Mouse (Mus musculus) cerebellum, adult 9-11 months (tissue): ENCODE measurements around the gene Lhfpl1.
A peak's percentile ranks its signal among the peaks of the same experiment; 100 is the strongest.
"Not testable (repeated sequence)": the region's sequence is repeated elsewhere in the genome, so short reads cannot be mapped to it uniquely, and the experiment has no call there.

Experiments
- DNase-seq: peaks from one replicate; pipeline ENCODE4 v3.0.0; 2022

Lhfpl1 gene

DNA sequence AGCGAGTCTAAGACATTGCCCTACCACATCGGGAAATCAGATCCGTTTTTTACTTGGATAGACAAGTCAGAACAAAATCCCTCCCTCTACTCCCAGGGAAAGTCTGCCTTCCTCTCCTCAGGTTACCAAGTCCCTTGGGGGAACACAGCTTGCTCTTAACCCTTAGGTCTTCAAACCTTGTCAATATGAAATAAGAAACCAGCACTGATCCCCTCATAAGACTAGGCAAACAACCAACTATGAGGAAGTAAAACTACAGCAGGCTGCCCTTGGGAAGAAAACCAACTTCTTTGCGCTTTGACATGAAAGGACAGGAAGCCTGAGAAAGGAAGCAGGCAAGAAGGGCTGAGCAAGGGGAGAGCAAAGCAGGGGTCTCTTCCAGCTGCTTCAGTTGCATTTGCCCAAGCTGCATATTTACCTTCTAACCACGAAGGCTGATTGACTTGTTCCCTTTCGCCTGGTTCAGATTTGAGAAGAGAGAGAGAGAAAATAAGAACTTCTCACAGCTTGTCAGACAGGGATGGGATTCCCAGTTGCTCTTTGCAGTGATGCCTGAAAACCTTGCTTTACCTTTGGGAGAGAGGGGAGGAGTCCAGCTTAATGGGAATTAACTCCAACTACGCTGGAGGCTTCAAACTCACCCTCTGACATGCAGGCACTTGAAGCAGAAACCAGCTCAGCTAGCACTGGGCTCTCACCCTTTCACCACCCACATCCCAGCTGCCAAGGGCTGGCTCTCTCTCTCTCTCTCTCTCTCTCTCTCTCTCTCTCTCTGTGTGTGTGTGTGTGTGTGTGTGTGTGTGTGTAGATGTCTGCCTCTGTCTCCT is at the start of gene Lhfpl1:
TSS of gene Lhfpl1 (minus strand) at position 713 of the 827 bp plus-strand sequence.
- no peak for DNase-seq

- no peak for DNase-seq
Measured at GRCm38 (mm10) chrX:145371839-145372238, 22.9 kb upstream of the Lhfpl1 start.

- no peak for DNase-seq
Measured at GRCm38 (mm10) chrX:145362527-145362926, 13.6 kb upstream of the Lhfpl1 start.

DNA sequence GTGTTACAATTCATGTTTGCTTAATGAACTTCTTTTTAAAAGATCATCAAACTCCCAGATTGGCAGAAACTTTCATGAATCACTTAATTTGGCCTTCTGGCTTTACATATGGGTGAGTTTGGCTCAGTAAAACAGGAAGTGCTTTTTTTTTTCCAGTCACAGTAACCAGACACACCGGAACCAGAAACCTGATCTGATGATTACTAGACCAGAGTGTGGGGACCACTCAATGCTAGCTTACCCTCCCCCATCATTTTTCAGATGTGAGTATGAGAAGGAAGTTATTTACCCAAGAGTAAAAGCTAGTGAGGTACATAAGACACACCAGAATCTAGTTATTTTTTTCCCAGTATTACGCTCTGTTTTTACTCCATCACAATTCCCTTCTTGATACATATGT is 6.5 kb downstream of the Lhfpl1 start:
- no peak for DNase-seq

DNA sequence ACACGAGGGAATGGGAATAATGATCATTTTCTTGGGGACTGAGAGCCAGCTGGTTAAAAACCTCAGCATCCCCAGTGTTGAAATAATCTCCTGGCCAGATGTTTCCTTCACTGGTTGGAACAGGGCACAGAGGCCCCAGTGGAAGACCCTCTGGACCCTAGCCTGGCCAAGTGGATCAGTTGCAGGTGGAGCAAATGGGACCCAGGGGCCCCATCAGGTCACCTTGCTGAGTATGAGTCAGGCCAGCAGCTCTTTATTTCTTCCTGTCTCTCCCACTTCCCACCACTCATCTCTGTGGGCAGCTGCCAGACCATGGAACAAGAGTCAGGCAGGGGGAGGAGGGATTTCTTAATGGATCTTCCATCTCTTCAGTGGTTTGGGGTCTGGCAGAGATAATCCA is 12.7 kb downstream of the Lhfpl1 start:
- no peak for DNase-seq

- no peak for DNase-seq
Measured at GRCm38 (mm10) chrX:145308555-145308954, 40.3 kb downstream of the Lhfpl1 start.

- DNase-seq = peak; percentile 1
Measured at GRCm38 (mm10) chrX:145307174-145307573, 41.7 kb downstream of the Lhfpl1 start.

DNA sequence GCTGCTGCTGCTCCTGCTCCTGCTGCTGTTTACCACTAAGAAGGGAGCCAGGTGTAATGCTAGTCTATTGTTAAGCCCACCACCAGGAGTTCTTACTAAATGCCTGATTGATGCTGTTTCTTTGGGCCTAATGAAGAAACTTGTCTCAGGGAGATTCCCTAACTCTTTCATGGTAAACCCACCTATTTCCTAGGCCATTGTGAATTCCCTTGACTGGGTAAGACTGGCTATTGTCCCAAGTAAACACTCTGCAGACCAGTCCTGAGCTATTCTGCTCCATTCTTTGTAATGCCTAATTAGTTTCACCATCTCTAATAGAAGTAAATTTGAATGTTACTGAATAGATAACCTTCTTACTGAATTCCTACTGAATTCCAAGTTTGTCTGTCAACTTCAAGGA is 48.7 kb downstream of the Lhfpl1 start:
- DNase-seq = not testable (repeated sequence)

DNA sequence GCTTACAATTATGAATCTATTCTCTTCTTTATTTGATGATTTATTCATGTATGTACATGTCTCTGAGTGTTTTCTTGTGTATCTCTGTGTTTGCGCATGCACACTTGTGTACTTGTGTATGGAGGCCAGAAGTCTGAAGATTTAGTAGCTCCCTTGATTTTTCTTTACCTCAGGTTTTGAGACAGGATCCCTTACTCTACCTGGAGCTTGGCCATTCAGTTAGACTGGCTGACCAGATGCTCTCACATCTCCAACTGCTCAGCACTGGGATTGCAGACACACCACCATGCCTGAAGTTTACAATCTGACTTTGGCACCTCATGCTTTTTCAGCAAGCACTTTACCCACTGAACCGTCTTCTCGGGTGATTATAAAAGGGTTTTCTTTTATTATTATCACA is 76.7 kb downstream of the Lhfpl1 start:
- DNase-seq = no peak

GRCm38 (mm10) chrX:145271768-145272167 is 77.1 kb downstream of the Lhfpl1 start:
- DNase-seq = no peak

- DNase-seq = no peak
Measured at GRCm38 (mm10) chrX:145261803-145262202, 87.1 kb downstream of the Lhfpl1 start.
